Mouse (Mus musculus) limb, embryonic 14.5 days (tissue): ENCODE results near the gene Tmem131l. TPM values are rescaled to one million over a fixed set of nuclear protein-coding genes. Genes with fewer than 3 reads are reported as not detected.

Experiments
- ATAC-seq: fragments of 200-750 bp; cut with Nextera tagmentation; 2 replicates; pipeline ENCODE4 v1.8.0; 2017; ENCODE audit warnings: low read depth, moderate number of reproducible peaks, moderate TSS enrichment; ENCODE audit not compliant: low FRiP score
- DNase-seq: peaks from one replicate; pipeline ENCODE4 v3.0.0-alpha.2; 2015; ENCODE audit warnings: low spot score
- H3K27ac ChIP-seq: fragments of 300-500 bp; sonication (generic); replicated peaks from 2 replicates; pipeline ENCODE4 v1.5.1; 2014; ENCODE audit warnings: low read depth, mild to moderate bottlenecking, low read length, moderate library complexity, mixed read lengths
- H3K27me3 ChIP-seq: fragments of 300-500 bp; sonication (generic); 2 replicates; pipeline ENCODE4 v1.6.1; 2014; ENCODE audit warnings: low read length, mixed read lengths; ENCODE audit not compliant: control insufficient read depth, insufficient read depth
- H3K36me3 ChIP-seq: fragments of 300-500 bp; sonication (generic); 2 replicates; pipeline ENCODE4 v1.6.1; 2014; ENCODE audit warnings: mild to moderate bottlenecking, low read length, moderate library complexity, mixed read lengths; ENCODE audit not compliant: control insufficient read depth, insufficient read depth
- H3K4me1 ChIP-seq: fragments of 300-500 bp; sonication (generic); 2 replicates; pipeline ENCODE4 v1.6.1; 2014; ENCODE audit warnings: antibody characterized with exemption, low read length, mixed read lengths; ENCODE audit not compliant: control insufficient read depth, insufficient read depth
- H3K4me2 ChIP-seq: fragments of 300-500 bp; sonication (generic); replicated peaks from 2 replicates; pipeline ENCODE4 v1.6.1; 2014; ENCODE audit warnings: low read depth, mild to moderate bottlenecking, low read length, moderate library complexity; ENCODE audit not compliant: severe bottlenecking
- H3K4me3 ChIP-seq: fragments of 300-500 bp; sonication (generic); replicated peaks from 2 replicates; pipeline ENCODE4 v1.5.1; 2014; ENCODE audit warnings: low read length
- H3K9ac ChIP-seq: fragments of 300-500 bp; sonication (generic); 2 replicates; pipeline ENCODE4 v1.6.1; 2014; ENCODE audit warnings: mild to moderate bottlenecking, low read depth, low read length, moderate library complexity; ENCODE audit not compliant: severe bottlenecking
- H3K9me3 ChIP-seq: fragments of 300-500 bp; sonication (generic); 2 replicates; pipeline ENCODE4 v1.6.1; 2016; ENCODE audit warnings: low read length; ENCODE audit not compliant: control insufficient read depth
- POLR2A ChIP-seq: fragments of 200-500 bp; IDR thresholded peaks from 2 replicates; pipeline ENCODE4 v1.8.0; 2012; ENCODE audit warnings: inconsistent platforms, mild to moderate bottlenecking, moderate library complexity, borderline replicate concordance; ENCODE audit not compliant: insufficient read depth, insufficient read length; ENCODE audit errors: extremely low read depth
- WGBS: fragments of 180-500 bp; shearing (Covaris S2); extraction: QIAGEN DNeasy Blood & Tissue Kit; methylation state at CpG from one replicate; pipeline ENCODE4 v1.1.7; 2014; 5-methylcytosine and 5-hydroxymethylcytosine counted together
- polyA plus RNA-seq, 2 experiments: library from polyadenylated mRNA; depleted of rRNA in 1 of 2; stranded (reverse) in 1 of 2; unstranded in 1 of 2; fragments of >200 nt; fragmentation: Nextera tagmentation in 1 of 2; extraction: Ambion mirVana in 1 of 2; gene quantifications; 2 replicates each; pipeline versions ENCODE4 v1.2.1 to v1.2.3; 2012 to 2014

Tmem131l gene
- polyA plus RNA-seq, 2 experiments = 52.4 to 59.8 TPM

DNA sequence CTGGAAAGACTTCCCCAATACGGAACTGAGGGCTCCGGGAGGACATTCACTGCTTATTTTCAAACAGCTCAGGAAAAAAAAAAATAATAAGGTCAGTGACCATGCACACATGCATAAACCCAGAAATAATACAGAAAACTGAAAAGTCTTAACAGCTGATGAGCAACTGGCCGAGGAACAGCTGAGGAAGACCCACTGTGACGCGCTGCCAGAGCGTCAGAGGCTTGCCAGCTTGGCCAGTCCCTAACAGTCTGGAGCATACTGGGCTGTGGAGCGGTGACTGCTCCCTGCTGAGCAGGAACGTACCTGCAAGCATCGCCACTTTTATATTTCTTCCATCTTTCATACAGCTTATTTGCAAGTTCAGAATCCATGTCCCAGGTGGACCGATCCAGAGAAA, 105.5 kb downstream of the Tmem131l start:
- 90% methylated on average over 10 of the region's 10 CpGs for WGBS
- H3K9me3 ChIP-seq = no peaks in the 10 kb centered on the region
- no peak for ATAC-seq
- no peak overlapping the region for H3K4me2 ChIP-seq
- no peak overlapping the region for H3K4me3 ChIP-seq
- H3K27ac ChIP-seq = no peak overlapping the region
- TF ChIP-seq POLR2A = no peak
- no peak for DNase-seq
- no peaks in the 10 kb centered on the region for H3K27me3 ChIP-seq
- H3K36me3 ChIP-seq = peaks cover 81% of the 10 kb centered on the region
- no peaks in the 10 kb centered on the region for H3K4me1 ChIP-seq
- no peak overlapping the region for H3K9ac ChIP-seq

GRCm38 (mm10) chr3:83915768-83916496, 124.0 kb downstream of the Tmem131l start:
- ATAC-seq = no peak
- no peak for TF ChIP-seq POLR2A

GRCm38 (mm10) chr3:83915102-83915501, 124.9 kb downstream of the Tmem131l start:
- H3K9ac ChIP-seq = no peak overlapping the region
- ATAC-seq (no peak), DNase-seq (no peak)
- H3K27ac ChIP-seq = no peak overlapping the region
- WGBS = 87% methylated on average over 3 of the region's 3 CpGs
- H3K9me3 ChIP-seq = no peaks in the 10 kb centered on the region
- no peak for TF ChIP-seq POLR2A
- no peak overlapping the region for H3K4me3 ChIP-seq
- H3K4me1 ChIP-seq = no peaks in the 10 kb centered on the region
- H3K4me2 ChIP-seq = no peak overlapping the region
- H3K36me3 ChIP-seq = peaks cover 81% of the 10 kb centered on the region
- no peaks in the 10 kb centered on the region for H3K27me3 ChIP-seq

More at GRCm38 (mm10) chr3:83915768-83916496, 124.0 kb downstream of the Tmem131l start:
- DNase-seq = peak; percentile 30
- Histone ChIP-seq H3K4me1 (no peaks in the 10 kb centered on the region), H3K36me3 (peaks cover 82% of the 10 kb centered on the region), H3K4me2 (no peak overlapping the region), H3K9ac (no peak overlapping the region), H3K27ac (no peak overlapping the region), H3K27me3 (no peaks in the 10 kb centered on the region), H3K9me3 (no peaks in the 10 kb centered on the region), H3K4me3 (no peak overlapping the region)
- WGBS = 76% methylated on average over 11 of the region's 11 CpGs

- H3K4me2 ChIP-seq = no peak overlapping the region
- no peak overlapping the region for H3K9ac ChIP-seq
- no peaks in the 10 kb centered on the region for H3K27me3 ChIP-seq
- H3K4me3 ChIP-seq = no peak overlapping the region
- no peak for TF ChIP-seq POLR2A
- no peaks in the 10 kb centered on the region for H3K9me3 ChIP-seq
- DNase-seq (no peak), ATAC-seq (no peak)
- no peak overlapping the region for H3K27ac ChIP-seq
- WGBS = 88% methylated on average over 5 of the region's 5 CpGs
- peaks cover 78% of the 10 kb centered on the region for H3K36me3 ChIP-seq
- no peaks in the 10 kb centered on the region for H3K4me1 ChIP-seq
Observed at GRCm38 (mm10) chr3:83910707-83911106, 129.3 kb downstream of the Tmem131l start.

DNA sequence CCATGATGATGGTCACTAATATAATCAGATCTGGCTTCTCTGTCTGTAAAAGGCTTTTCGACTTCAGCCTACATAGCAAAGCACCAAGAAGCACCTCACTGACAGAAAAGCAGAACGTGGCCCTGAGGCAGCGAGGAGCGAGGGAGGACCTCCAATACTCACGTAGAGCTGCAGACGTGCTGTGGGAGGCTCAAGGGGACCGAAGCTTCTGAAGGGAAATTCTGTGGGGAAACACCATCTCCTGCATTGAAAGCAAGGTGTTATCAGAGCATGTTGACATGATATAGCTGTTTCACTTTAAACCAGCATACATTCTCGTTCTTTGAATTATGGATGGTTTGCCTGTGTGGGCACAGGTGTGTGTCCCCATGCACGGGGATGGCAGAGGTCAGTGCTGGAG, 133.8 kb downstream of the Tmem131l start:
- H3K4me3 ChIP-seq = no peak overlapping the region
- H3K9me3 ChIP-seq = no peaks in the 10 kb centered on the region
- no peak overlapping the region for H3K27ac ChIP-seq
- H3K4me1 ChIP-seq = no peaks in the 10 kb centered on the region
- ATAC-seq (no peak), DNase-seq (no peak)
- H3K36me3 ChIP-seq = peaks cover 87% of the 10 kb centered on the region
- no peak overlapping the region for H3K9ac ChIP-seq
- H3K4me2 ChIP-seq = no peak overlapping the region
- no peaks in the 10 kb centered on the region for H3K27me3 ChIP-seq
- 94% methylated on average over 9 of the region's 9 CpGs for WGBS
- no peak for TF ChIP-seq POLR2A
